Mouse (Mus musculus) common myeloid progenitor, adult 5-6 weeks (primary cell): ENCODE measurements around the gene Smim17. TPM values are rescaled to one million over a fixed set of nuclear protein-coding genes. Genes with fewer than 3 reads are reported as not detected.
"Not testable (repeated sequence)": the region's sequence is repeated elsewhere in the genome, so short reads cannot be mapped to it uniquely, and the experiment has no call there.

Experiments
- ATAC-seq: replicated peaks from 2 replicates; pipeline ENCODE4 v1.8.0; 2016; ENCODE audit warnings: low read depth, mild to moderate bottlenecking, moderate TSS enrichment, inconsistent platforms; ENCODE audit not compliant: poor library complexity, severe bottlenecking
- total RNA-seq: library from RNA; stranded (forward); fragments of 200-1000, 187-1606 nt; gene quantifications from 2 replicates; pipeline ENCODE4 v1.2.3, GENCODE M21; 2017

The Smim17 gene
- not detected in 2 replicates for total RNA-seq

- ATAC-seq, result peak; percentile 98
Measured at GRCm38 (mm10) chr7:6397996-6398975, at the start of gene Smim17. Gene Smim17 (plus strand): TSS chr7:6398715.

- ATAC-seq, result no peak
Measured at GRCm38 (mm10) chr7:6358121-6358520, 40.4 kb upstream of the Smim17 start.

DNA sequence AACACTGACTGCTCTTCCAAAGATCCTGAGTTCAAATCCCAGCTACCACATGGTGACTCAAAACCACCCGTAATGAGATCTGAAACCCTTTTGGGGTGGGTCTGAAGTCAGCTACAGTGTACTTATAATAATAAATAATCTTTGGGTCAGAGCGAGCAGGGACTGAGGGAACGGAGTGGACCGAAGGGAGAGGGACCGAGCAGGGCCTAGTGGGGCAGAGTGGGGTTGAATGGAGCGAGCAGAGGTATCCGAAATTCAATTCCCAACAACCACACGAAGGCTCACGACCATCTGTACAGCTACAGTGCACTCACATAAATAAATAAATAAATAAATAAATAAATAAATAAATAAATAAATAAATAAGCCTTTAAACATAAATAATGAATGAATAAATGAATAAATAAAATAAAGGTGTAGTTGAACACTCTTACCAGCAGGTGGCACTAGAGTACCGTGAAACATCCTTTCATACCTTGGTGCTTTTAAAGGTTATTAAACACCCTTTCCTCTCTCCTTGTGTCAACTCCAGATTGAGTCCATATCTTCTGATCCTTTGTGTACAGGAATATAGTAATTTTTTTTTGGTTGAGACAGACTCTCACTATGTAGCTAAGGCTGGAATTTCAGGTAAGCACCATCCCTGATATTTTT lies 39.5 kb upstream of the Smim17 start:
- no peak for ATAC-seq

DNA sequence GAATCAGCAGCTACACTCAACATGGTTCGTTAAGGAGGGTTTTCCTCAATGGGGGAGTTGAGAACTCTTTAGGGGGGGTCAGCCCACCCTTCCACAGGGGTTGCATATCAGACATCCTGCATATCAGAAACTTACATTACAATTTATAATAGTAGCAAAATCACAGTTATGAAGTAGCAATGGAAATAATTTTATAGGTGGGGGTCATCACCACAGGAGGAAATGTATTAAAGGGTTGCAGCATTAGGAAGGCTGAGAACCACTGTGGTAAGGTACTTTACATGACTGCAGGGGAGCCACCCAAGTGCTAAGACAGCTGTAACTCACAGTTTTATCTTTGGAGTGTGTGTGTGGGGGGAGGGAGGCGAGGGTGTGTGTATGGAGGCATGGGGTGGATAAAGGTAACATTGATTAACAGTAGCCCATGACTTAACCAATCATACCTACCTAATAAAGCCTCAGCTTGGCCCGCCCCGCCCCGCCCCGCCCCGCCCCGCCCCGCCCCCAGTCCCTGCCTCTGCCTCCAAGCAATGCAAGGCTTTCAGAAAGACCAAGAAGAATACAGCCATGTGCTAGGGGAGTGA lies 37.9 kb upstream of the Smim17 start:
- ATAC-seq, result no peak

DNA sequence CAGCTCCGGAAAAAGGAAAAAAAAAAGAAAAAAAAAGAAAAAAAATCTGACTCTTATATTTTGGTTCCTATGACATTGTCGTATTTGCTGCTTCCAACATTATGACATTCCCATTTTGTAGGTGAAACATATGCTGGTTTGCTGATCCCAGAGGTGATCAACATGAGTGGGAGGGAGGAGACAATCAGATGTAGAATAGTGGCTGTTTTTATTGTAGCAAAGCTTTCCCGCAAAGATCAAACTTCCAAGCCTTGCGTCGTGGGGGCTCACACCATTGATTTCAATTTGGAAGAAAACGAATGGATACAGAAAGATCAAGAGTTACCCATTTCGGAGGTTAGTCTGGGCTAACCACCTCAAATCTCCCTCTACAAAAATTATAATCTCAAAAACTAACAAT lies 36.8 kb upstream of the Smim17 start:
- ATAC-seq, result no peak

- peak; percentile 77 for ATAC-seq
Measured at GRCm38 (mm10) chr7:6362268-6363046, 36.1 kb upstream of the Smim17 start.

DNA sequence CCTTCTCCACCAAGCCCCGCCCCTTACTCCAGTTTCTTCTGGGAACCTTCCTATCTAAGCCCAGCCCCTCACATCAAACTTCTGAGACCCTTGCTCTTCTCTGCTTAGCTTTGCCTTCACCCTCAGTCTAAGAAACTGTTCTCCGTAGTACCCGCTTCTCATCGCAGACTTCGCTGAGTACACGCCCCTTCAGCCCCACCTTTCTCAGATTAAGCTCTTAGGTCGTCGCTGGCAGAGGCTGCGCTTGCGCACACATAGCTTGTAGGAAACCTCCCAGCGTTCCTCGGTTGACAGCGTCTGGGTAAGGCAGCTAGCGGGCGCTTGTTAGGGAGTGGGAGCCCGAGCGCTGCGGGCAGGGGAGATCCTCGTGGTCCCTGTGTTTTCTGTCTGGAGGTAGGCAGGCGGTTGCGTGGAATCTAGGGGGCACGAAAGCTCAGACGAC lies 35.4 kb upstream of the Smim17 start, which contains the start of gene Zfp78:
Gene Zfp78, plus strand, starts transcription at position 234 of the 442 bp plus-strand sequence.
- peak; percentile 67 for ATAC-seq

- no peak for ATAC-seq
Measured at GRCm38 (mm10) chr7:6364761-6365160, 33.8 kb upstream of the Smim17 start.

- no peak for ATAC-seq
Measured at GRCm38 (mm10) chr7:6367185-6367584, 31.3 kb upstream of the Smim17 start.

DNA sequence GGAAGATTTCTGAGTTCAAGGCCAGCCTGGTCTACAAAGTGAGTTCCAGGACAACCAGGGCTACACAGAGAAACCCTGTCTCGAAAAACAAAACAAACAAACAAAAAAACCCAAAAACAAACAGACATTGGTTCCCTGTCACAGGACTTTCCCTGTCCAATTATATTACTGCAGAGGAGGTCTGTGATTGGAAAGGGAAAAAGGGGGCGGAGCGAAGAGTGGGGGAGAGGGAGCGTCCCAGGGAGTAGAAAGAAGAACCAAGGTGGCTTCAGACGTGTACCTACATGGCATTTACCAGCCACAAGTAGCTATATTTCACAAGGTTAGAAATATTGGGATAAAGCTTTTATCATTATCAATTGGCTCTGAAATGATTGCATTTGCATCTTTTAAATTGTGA lies 30.4 kb upstream of the Smim17 start:
- ATAC-seq, result not testable (repeated sequence)

DNA sequence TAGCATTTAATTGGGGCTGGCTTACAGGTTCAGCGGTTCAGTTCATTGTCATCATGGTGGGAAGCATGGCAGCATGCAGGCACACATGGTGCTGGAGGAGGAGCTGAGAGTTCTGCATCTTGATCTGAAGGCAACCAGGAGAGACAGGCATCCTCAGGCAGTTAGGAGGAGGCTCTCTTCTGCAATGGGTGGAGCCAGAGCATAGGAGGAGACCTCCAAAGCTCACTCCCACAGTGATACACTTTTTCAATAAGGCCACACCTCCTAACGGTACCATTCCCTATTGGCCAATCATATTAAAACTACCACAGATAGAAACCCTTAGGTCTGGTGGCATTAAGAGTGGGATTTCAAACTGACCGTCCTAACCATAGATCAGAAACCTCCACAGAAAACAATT lies 29.1 kb upstream of the Smim17 start:
- no peak for ATAC-seq

GRCm38 (mm10) chr7:6372993-6373392 lies 25.5 kb upstream of the Smim17 start:
- no peak for ATAC-seq

GRCm38 (mm10) chr7:6378441-6378840 lies 20.1 kb upstream of the Smim17 start:
- no peak for ATAC-seq

DNA sequence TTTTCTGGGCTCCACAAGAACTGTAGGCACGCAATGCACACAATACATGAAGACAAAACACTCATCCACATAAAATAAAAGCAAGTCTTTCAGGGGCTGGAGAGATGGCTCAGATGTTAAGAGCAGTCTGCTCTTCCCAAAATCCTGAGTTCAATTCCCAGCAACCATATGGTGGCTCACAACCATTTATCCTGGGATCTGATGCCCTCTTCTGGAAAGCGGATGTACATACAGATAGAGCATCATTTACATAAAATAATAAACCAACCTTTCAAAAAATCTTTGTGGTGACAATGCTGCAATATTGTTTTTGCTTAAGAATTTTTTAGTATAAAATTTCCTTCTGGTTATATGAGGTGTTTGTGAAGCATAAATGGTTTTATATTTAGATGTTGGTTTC lies 17.1 kb upstream of the Smim17 start:
- no peak for ATAC-seq

GRCm38 (mm10) chr7:6383044-6383455 lies 15.5 kb upstream of the Smim17 start, which contains the start of gene Zfp28:
Gene Zfp28 (plus strand): TSS chr7:6383295.
- ATAC-seq, result peak; percentile 98

GRCm38 (mm10) chr7:6384011-6384410 lies 14.5 kb upstream of the Smim17 start:
- ATAC-seq, result no peak

DNA sequence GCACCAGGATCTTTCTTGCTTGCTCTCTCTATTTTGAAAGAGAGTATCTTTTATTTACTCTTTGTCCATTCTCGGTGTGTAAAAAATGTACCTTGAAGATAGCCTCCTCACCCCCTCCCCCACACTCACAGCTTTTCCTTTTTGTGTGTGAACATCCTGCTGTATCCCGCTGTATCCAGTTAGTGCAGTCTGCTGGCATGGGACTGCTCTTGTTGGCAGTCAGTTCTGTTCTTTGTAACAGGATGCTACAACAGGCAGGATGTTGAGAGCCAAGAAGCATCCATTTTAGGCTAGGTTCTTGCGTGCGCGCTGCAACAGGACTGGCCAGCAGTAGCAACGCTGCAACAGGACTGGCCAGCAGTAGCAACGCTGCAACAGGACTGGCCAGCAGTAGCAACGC lies 11.5 kb upstream of the Smim17 start:
- ATAC-seq, result no peak

GRCm38 (mm10) chr7:6388971-6389370 lies 9.5 kb upstream of the Smim17 start:
- no peak for ATAC-seq

DNA sequence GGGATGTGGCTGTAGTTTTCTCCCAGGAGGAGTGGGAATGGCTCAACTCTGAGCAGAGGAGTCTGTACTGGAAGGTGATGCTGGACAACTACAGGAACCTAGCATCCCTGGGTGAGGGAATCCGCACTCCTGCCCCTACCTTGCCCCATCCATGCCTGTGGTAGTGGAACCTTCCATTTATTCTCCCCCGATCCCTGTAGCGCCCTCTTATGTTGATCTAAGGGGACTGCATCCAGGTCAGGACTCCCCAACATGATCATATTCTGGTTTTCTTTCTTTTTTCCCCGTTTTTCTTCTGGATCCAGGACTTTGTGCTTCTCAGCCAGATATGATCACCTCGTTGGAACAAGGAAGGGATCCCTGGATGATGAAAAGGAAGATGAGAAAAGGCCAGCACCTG lies 9.1 kb upstream of the Smim17 start:
- ATAC-seq, result peak; percentile 39; the same call in 1 of the 2 replicates

- peak; percentile 100 for ATAC-seq
Measured at GRCm38 (mm10) chr7:6410043-6410442, 11.5 kb downstream of the Smim17 start, which contains the start of gene Gm20715. Gene Gm20715 (plus strand): TSS chr7:6410277.
